Mouse (Mus musculus) hindbrain, embryonic 13.5 days (tissue): ENCODE data around the gene Camkk1. TPM values are rescaled to one million over a fixed set of nuclear protein-coding genes. Genes with fewer than 3 reads are reported as not detected.

ENCODE experiments used
- ATAC-seq: fragments of 200-750 bp; cut with Nextera tagmentation; 2 replicates; pipeline ENCODE4 v1.8.0; 2017; ENCODE audit warnings: moderate TSS enrichment; ENCODE audit not compliant: low FRiP score
- H3K27ac ChIP-seq: fragments of 300-500 bp; sonication (generic); 2 replicates; pipeline ENCODE4 v1.5.1; 2015; ENCODE audit warnings: inconsistent platforms, mild to moderate bottlenecking, moderate library complexity
- H3K27me3 ChIP-seq: fragments of 300-500 bp; sonication (generic); 2 replicates; pipeline ENCODE4 v1.6.1; 2015; ENCODE audit warnings: mild to moderate bottlenecking, inconsistent platforms
- H3K36me3 ChIP-seq: fragments of 300-500 bp; sonication (generic); 2 replicates; pipeline ENCODE4 v1.6.1; 2015; ENCODE audit warnings: mild to moderate bottlenecking, inconsistent platforms
- H3K4me1 ChIP-seq: fragments of 300-500 bp; sonication (generic); replicated peaks from 2 replicates; pipeline ENCODE4 v1.6.1; 2015; ENCODE audit warnings: inconsistent platforms
- H3K4me2 ChIP-seq: fragments of 300-500 bp; sonication (generic); 2 replicates; pipeline ENCODE4 v1.6.1; 2015; ENCODE audit warnings: inconsistent platforms, mild to moderate bottlenecking, moderate library complexity
- H3K4me3 ChIP-seq: fragments of 300-500 bp; sonication (generic); 2 replicates; pipeline ENCODE4 v1.5.1; 2015; ENCODE audit warnings: mild to moderate bottlenecking, inconsistent platforms
- H3K9ac ChIP-seq: fragments of 300-500 bp; sonication (generic); 2 replicates; pipeline ENCODE4 v1.6.1; 2015; ENCODE audit warnings: mild to moderate bottlenecking, inconsistent platforms
- H3K9me3 ChIP-seq: fragments of 300-500 bp; sonication (generic); 2 replicates; pipeline ENCODE4 v1.6.1; 2016; ENCODE audit warnings: inconsistent platforms
- WGBS: fragments of 180-500 bp; shearing (Covaris S2); methylation state at CpG from one replicate; pipeline ENCODE4 v1.1.7; 2015; 5-methylcytosine and 5-hydroxymethylcytosine counted together
- polyA plus RNA-seq: library from polyadenylated mRNA; unstranded; fragments of >200 nt; fragmentation: Nextera tagmentation; extraction: Ambion mirVana; gene quantifications from 2 replicates; pipeline ENCODE4 v1.2.1, GENCODE M21; 2015

Camkk1 gene
- polyA plus RNA-seq, 1 experiment from 2014 or later, result 23.1 TPM

GRCm38 (mm10) chr11:72997529-72998326 is 21.1 kb upstream of the Camkk1 start:
- Histone ChIP-seq H3K4me3 (no peak overlapping the region), H3K27ac (no peak overlapping the region), H3K9ac (no peak overlapping the region), H3K9me3 (no peaks in the 10 kb centered on the region), H3K27me3 (no peaks in the 10 kb centered on the region), H3K4me2 (no peak overlapping the region), H3K36me3 (no peaks in the 10 kb centered on the region), H3K4me1 (no peaks in the 10 kb centered on the region)
- 76% methylated on average over 13 of the region's 13 CpGs for WGBS
- no peak for ATAC-seq

- Histone ChIP-seq H3K4me1 (no peaks in the 10 kb centered on the region), H3K4me2 (no peak within 1 kb of the TSS), H3K36me3 (no peaks in the 10 kb centered on the region), H3K27ac (no peak within 1 kb of the TSS), H3K4me3 (no peak within 1 kb of the TSS), H3K9me3 (0 out of 2 replicates have a peak, but pooled peaks cover under 1% of the 10 kb centered on the region), H3K27me3 (no peaks in the 10 kb centered on the region), H3K9ac (no peak within 1 kb of the TSS)
- 59% methylated on average over 8 of the region's 8 CpGs for WGBS
- no peak for ATAC-seq
Measured at GRCm38 (mm10) chr11:72998771-72999170, 20.0 kb upstream of the Camkk1 start, which contains the start of gene P2rx1. Gene P2rx1, plus strand, starts transcription at chr11:72999103.

GRCm38 (mm10) chr11:73001029-73001428 is 17.8 kb upstream of the Camkk1 start:
- Histone ChIP-seq H3K36me3 (no peaks in the 10 kb centered on the region), H3K9me3 (peaks cover 2% of the 10 kb centered on the region; the same call in 1 of the 2 replicates), H3K4me3 (no peak overlapping the region), H3K4me2 (no peak overlapping the region), H3K9ac (no peak overlapping the region), H3K27ac (no peak overlapping the region), H3K4me1 (no peaks in the 10 kb centered on the region), H3K27me3 (no peaks in the 10 kb centered on the region)
- 12% methylated on average over 6 of the region's 6 CpGs for WGBS
- no peak for ATAC-seq

- H3K9me3 ChIP-seq, result peaks cover 2% of the 10 kb centered on the region; the same call in 1 of the 2 replicates
- no peak overlapping the region for H3K9ac ChIP-seq
- ATAC-seq, result no peak; the same call in 1 of the 2 replicates
- 7% methylated on average over 2 of the region's 2 CpGs for WGBS
- no peak overlapping the region for H3K4me3 ChIP-seq
- no peak overlapping the region for H3K4me2 ChIP-seq
- H3K4me1 ChIP-seq, result no peaks in the 10 kb centered on the region
- peaks cover 4% of the 10 kb centered on the region; the same call in 1 of the 2 replicates for H3K27me3 ChIP-seq
- no peak overlapping the region for H3K27ac ChIP-seq
- no peaks in the 10 kb centered on the region for H3K36me3 ChIP-seq
Measured at GRCm38 (mm10) chr11:73006377-73006776, 12.4 kb upstream of the Camkk1 start.

GRCm38 (mm10) chr11:73007113-73007512 is 11.7 kb upstream of the Camkk1 start:
- Histone ChIP-seq H3K4me2 (no peak overlapping the region), H3K9me3 (peaks cover 2% of the 10 kb centered on the region; the same call in 1 of the 2 replicates), H3K4me3 (no peak overlapping the region), H3K27ac (no peak overlapping the region), H3K36me3 (no peaks in the 10 kb centered on the region), H3K27me3 (peaks cover 4% of the 10 kb centered on the region; the same call in 1 of the 2 replicates), H3K4me1 (no peaks in the 10 kb centered on the region), H3K9ac (no peak overlapping the region)
- ATAC-seq, result no peak
- WGBS, result 78% methylated on average over 3 of the region's 3 CpGs

- H3K27me3 ChIP-seq, result peaks cover 4% of the 10 kb centered on the region; the same call in 1 of the 2 replicates
- no peak overlapping the region for H3K4me3 ChIP-seq
- no peak for ATAC-seq
- no peak overlapping the region for H3K27ac ChIP-seq
- H3K9me3 ChIP-seq, result peaks cover 2% of the 10 kb centered on the region; the same call in 1 of the 2 replicates
- no peak overlapping the region for H3K9ac ChIP-seq
- 63% methylated on average over 11 of the region's 11 CpGs for whole genome bisulfite sequencing
- no peak overlapping the region for H3K4me2 ChIP-seq
- H3K4me1 ChIP-seq, result no peaks in the 10 kb centered on the region
- H3K36me3 ChIP-seq, result no peaks in the 10 kb centered on the region
Measured at GRCm38 (mm10) chr11:73007698-73008481, 10.9 kb upstream of the Camkk1 start.

- WGBS, result 67% methylated on average over 2 of the region's 2 CpGs
- no peaks in the 10 kb centered on the region for H3K4me1 ChIP-seq
- no peak for ATAC-seq
- H3K27me3 ChIP-seq, result peaks cover 6% of the 10 kb centered on the region; the same call in 1 of the 2 replicates
- no peak overlapping the region for H3K27ac ChIP-seq
- H3K9me3 ChIP-seq, result peaks cover 1% of the 10 kb centered on the region; the same call in 1 of the 2 replicates
- H3K9ac ChIP-seq, result no peak overlapping the region
- H3K4me2 ChIP-seq, result no peak overlapping the region
- H3K4me3 ChIP-seq, result no peak overlapping the region
- no peaks in the 10 kb centered on the region for H3K36me3 ChIP-seq
Measured at GRCm38 (mm10) chr11:73008826-73009225, 10.0 kb upstream of the Camkk1 start.

- WGBS, result 59% methylated on average over 13 of the region's 13 CpGs
- no peak overlapping the region for H3K4me2 ChIP-seq
- ATAC-seq, result no peak
- no peaks in the 10 kb centered on the region for H3K9me3 ChIP-seq
- no peaks in the 10 kb centered on the region for H3K36me3 ChIP-seq
- no peak overlapping the region for H3K9ac ChIP-seq
- H3K4me3 ChIP-seq, result no peak overlapping the region
- H3K4me1 ChIP-seq, result no peaks in the 10 kb centered on the region
- peaks cover 6% of the 10 kb centered on the region; the same call in 1 of the 2 replicates for H3K27me3 ChIP-seq
- no peak overlapping the region for H3K27ac ChIP-seq
Measured at GRCm38 (mm10) chr11:73009531-73010274, 9.1 kb upstream of the Camkk1 start.

GRCm38 (mm10) chr11:73013981-73014380 is 4.8 kb upstream of the Camkk1 start:
- H3K9me3 ChIP-seq, result no peaks in the 10 kb centered on the region

GRCm38 (mm10) chr11:73014831-73015344 is 3.9 kb upstream of the Camkk1 start:
- H3K27me3 ChIP-seq, result peaks cover 21% of the 10 kb centered on the region
- H3K36me3 ChIP-seq, result no peaks in the 10 kb centered on the region
- ATAC-seq, result no peak
- no peak overlapping the region for H3K9ac ChIP-seq
- H3K4me1 ChIP-seq, result peaks cover 27% of the 10 kb centered on the region
- H3K9me3 ChIP-seq, result no peaks in the 10 kb centered on the region
- no peak overlapping the region for H3K4me2 ChIP-seq
- WGBS, result 73% methylated on average over 4 of the region's 4 CpGs
- 0 out of 2 replicates have a peak overlapping the region, but pooled peaks have one; percentile 36 for H3K27ac ChIP-seq
- H3K4me3 ChIP-seq, result no peak overlapping the region

More at GRCm38 (mm10) chr11:73013981-73014380, 4.8 kb upstream of the Camkk1 start:
- WGBS, result 79% methylated on average over 5 of the region's 5 CpGs
- Histone ChIP-seq H3K4me3 (no peak overlapping the region), H3K27ac (no peak overlapping the region), H3K9ac (no peak overlapping the region), H3K27me3 (peaks cover 17% of the 10 kb centered on the region), H3K36me3 (no peaks in the 10 kb centered on the region), H3K4me1 (peaks cover 20% of the 10 kb centered on the region), H3K4me2 (no peak overlapping the region)
- ATAC-seq, result no peak

- Histone ChIP-seq H3K9me3 (no peaks in the 10 kb centered on the region), H3K27ac (0 out of 2 replicates have a peak overlapping the region, but pooled peaks have one; percentile 36), H3K27me3 (peaks cover 27% of the 10 kb centered on the region), H3K4me3 (no peak overlapping the region), H3K4me1 (peaks cover 33% of the 10 kb centered on the region), H3K4me2 (no peak overlapping the region), H3K36me3 (no peaks in the 10 kb centered on the region), H3K9ac (0 out of 2 replicates have a peak overlapping the region, but pooled peaks have one; percentile 20)
- WGBS, result 68% methylated on average over 5 of the region's 5 CpGs
- ATAC-seq, result no peak
Measured at GRCm38 (mm10) chr11:73015391-73016102, 3.3 kb upstream of the Camkk1 start.
